Mouse (Mus musculus) midbrain, embryonic 10.5 days (tissue): ENCODE data around the gene Nudc. TPM values are rescaled to one million over a fixed set of nuclear protein-coding genes. Genes with fewer than 3 reads are reported as not detected.

ENCODE experiments used
- DNase-seq: peaks from one replicate; pipeline ENCODE4 v3.0.0-alpha.2; 2017; ENCODE audit warnings: low spot score
- H3K27ac ChIP-seq: fragments of 300-500 bp; sonication (generic); replicated peaks from 2 replicates; pipeline ENCODE4 v1.5.1; 2016; ENCODE audit warnings: mild to moderate bottlenecking
- H3K27me3 ChIP-seq: fragments of 300-500 bp; sonication (generic); 2 replicates; pipeline ENCODE4 v1.6.1; 2016; ENCODE audit warnings: low read depth, mild to moderate bottlenecking; ENCODE audit not compliant: poor library complexity, severe bottlenecking
- H3K36me3 ChIP-seq: fragments of 300-500 bp; sonication (generic); 2 replicates; pipeline ENCODE4 v1.6.1; 2016; ENCODE audit warnings: mild to moderate bottlenecking, moderate library complexity
- H3K4me1 ChIP-seq: fragments of 300-500 bp; sonication (generic); 2 replicates; pipeline ENCODE4 v1.6.1; 2016
- H3K4me3 ChIP-seq: fragments of 300-500 bp; sonication (generic); 2 replicates; pipeline ENCODE4 v1.5.1; 2016; ENCODE audit warnings: mild to moderate bottlenecking, moderate library complexity
- H3K9me3 ChIP-seq: fragments of 300-500 bp; sonication (generic); replicated peaks from 2 replicates; pipeline ENCODE4 v1.6.1; 2016; ENCODE audit warnings: mild to moderate bottlenecking
- WGBS: fragments of 180-500 bp; shearing (Covaris S2); methylation state at CpG from one replicate; pipeline ENCODE4 v1.1.7; 2016; 5-methylcytosine and 5-hydroxymethylcytosine counted together
- polyA plus RNA-seq: library from polyadenylated mRNA; unstranded; fragments of >200 nt; fragmentation: Nextera tagmentation; extraction: Ambion mirVana; gene quantifications from 2 replicates; pipeline ENCODE4 v1.2.1, GENCODE M21; 2016

The Nudc gene
- polyA plus RNA-seq, 1 experiment from 2014 or later, result 503 TPM

- Histone ChIP-seq H3K4me1 (peaks cover 31% of the 10 kb centered on the region), H3K9me3 (no peaks in the 10 kb centered on the region), H3K27ac (no peak overlapping the region), H3K4me3 (peak overlapping the region; percentile 66), H3K36me3 (no peaks in the 10 kb centered on the region), H3K27me3 (peaks cover 89% of the 10 kb centered on the region)
- WGBS, result 23% methylated on average over 6 of the region's 6 CpGs
- DNase-seq, result no peak
Observed at GRCm38 (mm10) chr4:133496738-133497445, 48.9 kb downstream of the Nudc start.

DNA sequence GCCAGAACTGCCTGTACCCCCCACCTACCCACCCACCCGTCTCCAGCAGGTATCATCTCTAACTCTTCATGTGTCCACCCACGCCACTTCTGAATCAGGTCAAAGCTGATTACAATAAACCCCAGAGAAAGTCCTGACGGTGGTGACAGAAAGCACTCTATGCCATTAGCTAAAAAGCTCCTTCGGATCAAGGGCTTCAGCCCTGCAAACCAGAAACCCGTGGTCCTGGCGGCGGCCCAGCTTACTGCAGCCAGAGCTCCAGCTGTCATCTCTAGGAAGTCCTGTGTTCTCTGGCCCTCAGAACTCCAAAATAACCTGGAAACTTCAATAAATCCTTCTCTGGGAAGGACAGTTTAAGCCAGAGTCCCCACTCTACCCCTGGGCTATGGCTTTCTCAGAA, 50.1 kb downstream of the Nudc start:
- DNase-seq, result no peak
- WGBS, result 42% methylated on average over 7 of the region's 7 CpGs
- no peaks in the 10 kb centered on the region for H3K36me3 ChIP-seq
- no peak overlapping the region for H3K4me3 ChIP-seq
- H3K9me3 ChIP-seq, result no peaks in the 10 kb centered on the region
- no peak overlapping the region for H3K27ac ChIP-seq
- H3K27me3 ChIP-seq, result peaks cover 77% of the 10 kb centered on the region
- H3K4me1 ChIP-seq, result peaks cover 37% of the 10 kb centered on the region

DNA sequence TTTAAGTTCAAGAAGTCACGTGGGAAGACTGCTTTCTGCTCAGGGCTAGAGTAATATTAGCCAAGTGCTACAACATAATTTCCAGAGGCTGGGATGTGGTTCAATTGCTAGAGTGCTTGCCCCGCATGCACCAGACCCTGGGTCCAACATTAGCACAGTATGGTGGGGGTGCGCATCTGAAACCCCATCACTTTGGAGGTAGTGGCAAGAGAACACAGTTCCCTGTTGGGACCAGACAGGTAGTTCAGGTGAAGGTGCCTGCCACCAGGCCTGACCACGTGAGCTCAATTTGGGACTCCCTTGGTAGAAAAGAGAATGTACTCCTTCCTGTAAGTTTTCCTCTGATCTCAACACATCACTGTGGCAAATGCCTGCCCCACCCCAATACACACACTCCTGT, 50.9 kb downstream of the Nudc start:
- Histone ChIP-seq H3K4me3 (0 out of 2 replicates have a peak overlapping the region, but pooled peaks have one; percentile 49), H3K9me3 (no peaks in the 10 kb centered on the region), H3K4me1 (peaks cover 37% of the 10 kb centered on the region), H3K27ac (no peak overlapping the region), H3K36me3 (no peaks in the 10 kb centered on the region), H3K27me3 (peaks cover 68% of the 10 kb centered on the region)
- DNase-seq, result no peak
- 67% methylated on average over 4 of the region's 4 CpGs for WGBS

- Histone ChIP-seq H3K4me3 (peak overlapping the region; percentile 49), H3K36me3 (no peaks in the 10 kb centered on the region), H3K4me1 (peaks cover 42% of the 10 kb centered on the region), H3K27ac (no peak overlapping the region), H3K27me3 (peaks cover 64% of the 10 kb centered on the region), H3K9me3 (no peaks in the 10 kb centered on the region)
- peak; percentile 89 for DNase-seq
- WGBS, result under 1% methylated on average over 12 of the region's 12 CpGs
Observed at GRCm38 (mm10) chr4:133494432-133494831, 51.4 kb downstream of the Nudc start.

DNA sequence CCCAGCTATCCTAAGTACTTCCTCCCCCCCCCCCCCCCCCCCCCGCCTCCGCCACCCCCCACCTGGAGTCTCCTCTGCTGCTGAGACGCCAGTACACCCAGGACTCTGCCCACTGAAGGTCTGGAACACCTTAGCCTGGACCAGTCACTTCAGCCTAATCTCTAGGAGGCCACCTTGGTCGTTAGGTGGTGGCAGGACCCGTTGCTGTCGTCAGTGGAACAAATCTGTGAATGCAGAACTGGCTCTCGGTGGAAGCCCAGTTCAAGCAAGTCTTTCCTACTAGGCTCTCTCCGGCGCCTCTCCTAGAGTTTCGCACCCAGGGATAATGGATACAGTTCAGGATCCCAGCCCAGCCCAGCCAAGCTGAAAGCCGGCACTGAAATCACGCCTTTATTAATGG, 51.9 kb downstream of the Nudc start:
- Histone ChIP-seq H3K4me1 (peaks cover 40% of the 10 kb centered on the region), H3K27me3 (peaks cover 59% of the 10 kb centered on the region), H3K36me3 (no peaks in the 10 kb centered on the region), H3K4me3 (peak overlapping the region; percentile 49), H3K9me3 (no peaks in the 10 kb centered on the region), H3K27ac (no peak overlapping the region)
- WGBS, result 27% methylated on average over 10 of the region's 12 CpGs
- DNase-seq, result no peak

DNA sequence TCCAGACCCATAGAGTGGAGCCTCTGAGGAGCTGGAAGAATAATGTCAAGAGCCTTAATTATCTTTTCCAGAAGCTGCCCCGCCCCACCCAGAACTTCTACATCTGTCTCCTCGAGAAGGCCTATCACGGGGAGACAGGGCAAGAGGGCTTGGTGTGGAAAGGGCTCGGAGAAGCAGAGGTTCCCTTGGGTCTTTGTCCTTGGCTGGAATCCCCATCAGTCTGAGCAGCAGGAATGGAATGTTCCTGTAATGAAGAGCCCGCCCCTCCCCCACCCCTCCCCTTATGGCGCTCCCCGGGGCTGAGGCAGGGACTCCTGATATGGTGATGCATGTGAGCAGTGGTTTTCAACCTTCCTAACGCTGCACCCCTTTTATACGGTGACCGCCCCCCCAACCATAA, 54.0 kb downstream of the Nudc start:
- no peaks in the 10 kb centered on the region for H3K36me3 ChIP-seq
- H3K9me3 ChIP-seq, result no peaks in the 10 kb centered on the region
- 50% methylated on average over 10 of the region's 10 CpGs for WGBS
- peaks cover 38% of the 10 kb centered on the region for H3K27me3 ChIP-seq
- H3K4me3 ChIP-seq, result no peak overlapping the region
- H3K4me1 ChIP-seq, result peaks cover 28% of the 10 kb centered on the region
- DNase-seq, result no peak
- H3K27ac ChIP-seq, result no peak overlapping the region

- H3K27ac ChIP-seq, result no peak overlapping the region
- peaks cover 21% of the 10 kb centered on the region for H3K27me3 ChIP-seq
- no peak for DNase-seq
- H3K36me3 ChIP-seq, result no peaks in the 10 kb centered on the region
- 0 out of 2 replicates have a peak overlapping the region, but pooled peaks have one; percentile 1 for H3K4me3 ChIP-seq
- no peaks in the 10 kb centered on the region for H3K9me3 ChIP-seq
- H3K4me1 ChIP-seq, result peaks cover 30% of the 10 kb centered on the region
- WGBS, result 70% methylated on average over 4 of the region's 4 CpGs
Observed at GRCm38 (mm10) chr4:133489489-133490245, 56.1 kb downstream of the Nudc start.

DNA sequence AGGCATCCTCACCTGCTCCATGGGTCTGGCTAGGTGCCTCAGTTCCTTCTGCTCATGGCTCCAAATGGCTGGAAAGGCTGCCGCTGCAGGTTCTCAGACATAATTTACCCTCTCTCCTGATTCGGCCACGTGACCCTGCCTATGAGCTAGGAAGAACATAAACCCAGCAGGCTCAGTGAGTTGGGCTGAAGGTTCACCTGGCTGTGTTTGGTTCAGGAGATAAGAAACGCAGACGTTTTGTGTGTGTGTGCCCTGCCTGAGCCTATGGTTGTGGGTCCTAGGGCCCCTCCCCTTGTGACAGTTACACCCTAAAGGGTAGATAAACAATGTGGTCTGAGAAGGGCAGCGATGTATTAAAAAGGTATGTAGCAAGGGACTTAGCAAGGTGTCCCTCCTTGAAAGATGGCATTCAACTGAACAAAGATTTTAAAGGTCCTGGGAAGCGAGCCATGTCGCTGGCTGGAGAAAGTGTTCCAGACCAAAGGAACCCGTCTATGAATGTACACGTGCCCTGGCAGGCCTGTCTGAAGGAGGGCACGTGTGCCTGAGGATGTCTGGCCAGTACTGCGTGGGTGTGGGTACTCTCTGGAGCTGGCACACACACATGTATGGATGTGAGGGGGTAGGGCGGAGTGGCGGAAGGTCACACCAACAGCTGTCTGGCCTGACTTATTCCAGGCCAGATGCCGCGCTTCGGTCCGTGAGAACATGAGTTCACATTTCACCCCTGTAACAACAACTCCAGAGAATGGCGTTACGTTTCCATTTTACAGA, 57.0 kb downstream of the Nudc start:
- peaks cover 29% of the 10 kb centered on the region for H3K4me1 ChIP-seq
- H3K36me3 ChIP-seq, result no peaks in the 10 kb centered on the region
- WGBS, result 91% methylated on average over 20 of the region's 20 CpGs
- no peaks in the 10 kb centered on the region for H3K9me3 ChIP-seq
- peaks cover 21% of the 10 kb centered on the region for H3K27me3 ChIP-seq
- H3K27ac ChIP-seq, result no peak overlapping the region
- no peak overlapping the region for H3K4me3 ChIP-seq
- no peak for DNase-seq

- Histone ChIP-seq H3K9me3 (no peaks in the 10 kb centered on the region), H3K4me3 (no peak overlapping the region), H3K27me3 (peaks cover 29% of the 10 kb centered on the region), H3K27ac (no peak overlapping the region), H3K4me1 (peaks cover 26% of the 10 kb centered on the region), H3K36me3 (no peaks in the 10 kb centered on the region)
- WGBS, result 96% methylated on average over 26 of the region's 26 CpGs
- DNase-seq, result no peak
Observed at GRCm38 (mm10) chr4:133486673-133487357, 59.0 kb downstream of the Nudc start.

GRCm38 (mm10) chr4:133485691-133486425, 59.9 kb downstream of the Nudc start:
- Histone ChIP-seq H3K36me3 (no peaks in the 10 kb centered on the region), H3K4me1 (peaks cover 22% of the 10 kb centered on the region), H3K4me3 (no peak overlapping the region), H3K27ac (no peak overlapping the region), H3K27me3 (peaks cover 38% of the 10 kb centered on the region), H3K9me3 (no peaks in the 10 kb centered on the region)
- 93% methylated on average over 28 of the region's 28 CpGs for WGBS
- no peak for DNase-seq

GRCm38 (mm10) chr4:133484266-133485025, 61.4 kb downstream of the Nudc start:
- Histone ChIP-seq H3K9me3 (no peaks in the 10 kb centered on the region), H3K27me3 (peaks cover 48% of the 10 kb centered on the region), H3K4me1 (peaks cover 29% of the 10 kb centered on the region), H3K27ac (no peak overlapping the region; the same call in 1 of the 2 replicates), H3K36me3 (no peaks in the 10 kb centered on the region), H3K4me3 (peak overlapping the region; percentile 31)
- DNase-seq, result no peak
- 14% methylated on average over 22 of the region's 22 CpGs for WGBS
